Comparison of ENCODE assay signal across 17 mouse cellular contexts in the genomic region with DNA sequence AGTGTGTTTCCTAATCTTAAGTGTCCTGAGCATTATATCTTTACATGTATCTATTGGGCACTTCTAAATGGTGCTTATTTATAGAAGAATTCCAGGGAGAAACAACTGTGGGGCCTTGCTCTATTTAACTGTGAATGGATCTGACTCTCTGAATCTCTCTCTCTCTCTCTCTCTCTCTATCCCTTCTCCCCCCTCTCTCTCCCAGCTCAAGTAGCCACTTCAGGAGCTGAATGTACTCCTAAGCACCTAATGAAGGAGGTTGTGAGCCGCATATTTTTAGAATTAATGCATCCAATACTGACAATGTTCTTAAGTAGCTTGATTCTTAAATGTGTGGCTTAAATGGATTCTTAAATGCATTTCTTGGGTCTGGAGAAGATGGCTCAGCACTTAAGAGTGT. TPM values are rescaled to one million over a fixed set of nuclear protein-coding genes. Genes with fewer than 3 reads are reported as not detected.
"Had no signal": no experiment of that assay in that cellular context is flagged by ENCODE, and none has a peak within 500 bp of the region (broad histone marks: within the 10 kb centered on the region; RNA-seq: fewer than 3 reads in every experiment).

No protein-coding gene starts in this region.

- H3K9me3 ChIP-seq: limb, embryonic 15.5 days; midbrain, embryonic 10.5 days; midbrain, embryonic 12.5 days; midbrain, embryonic 15.5 days; neural tube, embryonic 12.5 days; stomach, embryonic 15.5 days had no signal

- H3K27me3 ChIP-seq: limb, embryonic 15.5 days; liver, embryonic 12.5 days; midbrain, embryonic 12.5 days; midbrain, embryonic 15.5 days; neural tube, embryonic 12.5 days; stomach, embryonic 15.5 days had no signal

- H3K4me2 ChIP-seq: limb, embryonic 15.5 days; liver, embryonic 12.5 days; midbrain, embryonic 12.5 days; midbrain, embryonic 15.5 days; neural tube, embryonic 12.5 days; stomach, embryonic 15.5 days had no signal

- ATAC-seq: liver, embryonic 12.5 days; midbrain, embryonic 15.5 days had no signal

- DNase-seq: right cerebral cortex, postnatal 14 days; thymus, adult 2 months; thymus, postnatal 25 days; thymus, postnatal 4 days had no signal

- H3K4me1 ChIP-seq: liver, embryonic 12.5 days; stomach, embryonic 15.5 days had no signal

- H3K4me3 ChIP-seq: limb, embryonic 15.5 days; liver, embryonic 12.5 days; midbrain, embryonic 10.5 days; midbrain, embryonic 12.5 days; midbrain, embryonic 15.5 days; neural tube, embryonic 12.5 days; stomach, embryonic 15.5 days had no signal

- H3K9ac ChIP-seq: limb, embryonic 15.5 days; liver, embryonic 12.5 days; liver, embryonic 14.5 days; midbrain, embryonic 12.5 days; midbrain, embryonic 15.5 days; neural tube, embryonic 12.5 days; stomach, embryonic 15.5 days had no signal

- H3K27ac ChIP-seq: limb, embryonic 15.5 days; liver, embryonic 12.5 days; liver, embryonic 14.5 days; midbrain, embryonic 10.5 days; midbrain, embryonic 12.5 days; midbrain, embryonic 15.5 days; neural tube, embryonic 12.5 days; stomach, embryonic 15.5 days; stomach, postnatal 0 days had no signal

- H3K36me3 ChIP-seq: limb, embryonic 15.5 days; liver, embryonic 12.5 days; midbrain, embryonic 10.5 days; midbrain, embryonic 12.5 days; midbrain, embryonic 15.5 days; neural tube, embryonic 12.5 days; stomach, embryonic 15.5 days had no signal

RNA-seq across cellular contexts. Expression of a gene that starts 24.2 kb away (rescaled TPM):
- polyA plus RNA-seq: liver, adult 2 months; liver, embryonic 12.5 days; liver, embryonic 14.5 days; liver, embryonic 16.5 days; midbrain, embryonic 10.5 days; spleen, adult 2 months; testis, adult 2 months; thymus, adult 2 months had no signal
